Mouse (Mus musculus) megakaryocyte, embryonic 14.5 days (primary cell): ENCODE data around the gene Zfp61.

ENCODE experiments used
- FLI1 ChIP-seq: IDR thresholded peaks from 2 replicates; pipeline ENCODE4 v1.6.1; 2012; ENCODE audit warnings: low read length, inconsistent platforms, mixed read lengths
- GATA1 ChIP-seq: IDR thresholded peaks from 3 replicates; pipeline ENCODE4 v1.6.1; 2012; ENCODE audit warnings: mixed read lengths, low read length, inconsistent platforms, borderline replicate concordance

DNA sequence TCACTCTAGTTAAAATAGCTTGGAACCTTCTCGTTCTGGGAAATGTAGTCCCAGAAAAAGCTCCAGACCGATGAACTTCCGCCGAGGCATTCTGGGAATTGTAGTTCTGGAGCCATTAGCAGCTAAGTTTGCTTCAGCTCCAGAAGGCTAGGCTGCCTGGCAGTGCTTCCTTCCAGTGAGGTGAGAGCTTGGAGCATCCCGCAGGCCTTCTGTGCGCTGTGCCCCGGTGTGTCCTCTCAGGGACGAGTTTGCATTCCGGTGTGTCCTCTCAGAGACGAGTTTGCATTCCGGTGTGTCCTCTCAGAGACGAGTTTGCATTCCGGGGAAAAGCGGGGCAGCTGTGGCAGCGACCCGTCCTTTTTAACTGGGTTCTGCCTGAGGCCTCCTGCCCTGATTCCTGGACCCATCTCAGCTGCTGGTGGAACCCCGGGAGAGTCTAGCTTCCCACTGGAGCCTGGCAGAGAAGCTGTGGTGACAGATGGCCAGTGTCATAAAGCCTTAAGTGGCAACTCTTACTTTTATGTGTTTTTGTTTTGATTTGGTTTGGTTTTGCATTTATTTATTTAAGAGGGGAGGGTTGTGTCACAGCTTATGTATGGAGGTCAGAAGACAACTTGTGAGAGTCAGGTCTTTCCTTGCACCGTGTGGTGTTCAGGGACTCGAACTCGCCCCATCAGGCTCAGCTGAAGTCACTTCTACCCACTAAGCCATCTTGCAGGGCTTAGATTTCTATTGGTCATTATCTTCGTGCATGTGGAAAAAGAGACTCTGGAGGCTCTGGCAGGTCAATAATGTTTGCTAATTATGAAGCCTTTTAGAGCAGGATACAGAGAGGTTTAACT is 46.2 kb downstream of the Zfp61 start, which contains the start of gene Zfp108:
- TF ChIP-seq GATA1, result no peak
- no peak for TF ChIP-seq FLI1
